17 mouse cellular contexts compared by ENCODE assay signal in genomic region chr17:73203642-73204332, GRCm38 (mm10).
DNase-seq lines count a peak whose midpoint lies in the region; ATAC-seq and TF ChIP-seq lines count a peak whose summit lies in the region.
"Had no signal": no experiment of that assay in that cellular context is flagged by ENCODE, and none has a peak within 500 bp of the region (broad histone marks: within the 10 kb centered on the region; RNA-seq: fewer than 3 reads in every experiment).

No protein-coding gene starts in this region.

- no peak overlapping the region for H3K9ac ChIP-seq in kidney, embryonic 16.5 days (replicated peaks; ENCODE audit: low read length)
- H3K9ac ChIP-seq in heart, embryonic 13.5 days = peak overlapping the region; percentile 34; the same call in 1 of the 2 replicates
- no peak overlapping the region for H3K9ac ChIP-seq in lung, embryonic 15.5 days
- H3K9ac ChIP-seq: forebrain, embryonic 12.5 days; neural tube, embryonic 13.5 days had no signal

- peaks cover 4% of the 10 kb centered on the region for H3K36me3 ChIP-seq in kidney, embryonic 16.5 days (ENCODE audit: insufficient read depth, low read length)
- H3K36me3 ChIP-seq in heart, embryonic 13.5 days = peaks cover 10% of the 10 kb centered on the region
- H3K36me3 ChIP-seq in lung, embryonic 15.5 days = no peaks in the 10 kb centered on the region
- H3K36me3 ChIP-seq: forebrain, embryonic 12.5 days; neural tube, embryonic 13.5 days had no signal

- peaks cover 11% of the 10 kb centered on the region; the same call in 1 of the 2 replicates for H3K4me1 ChIP-seq in kidney, embryonic 16.5 days (ENCODE audit: insufficient read depth, low read length)
- no peaks in the 10 kb centered on the region for H3K4me1 ChIP-seq in cortical plate, adult 2 months (ENCODE audit: control insufficient read depth, insufficient read depth, low read length)
- peaks cover 20% of the 10 kb centered on the region for H3K4me1 ChIP-seq in heart, embryonic 13.5 days
- no peaks in the 10 kb centered on the region; the same call in 1 of the 2 replicates for H3K4me1 ChIP-seq in lung, embryonic 15.5 days
- H3K4me1 ChIP-seq: forebrain, embryonic 12.5 days; midbrain, embryonic 10.5 days; neural tube, embryonic 13.5 days had no signal

- TF ChIP-seq CTCF in cortical plate, adult 2 months (IDR thresholded peaks at IDR 0.05; ENCODE audit: extremely low read depth, insufficient read depth, low read length) = 0 out of 2 replicates have a peak, but pooled peaks have one; percentile 7

- H3K27ac ChIP-seq in kidney, embryonic 16.5 days (ENCODE audit: low read length) = no peak overlapping the region
- no peak overlapping the region for H3K27ac ChIP-seq in cortical plate, adult 2 months (ENCODE audit: insufficient read depth, low read length)
- peak overlapping the region; percentile 76 for H3K27ac ChIP-seq in heart, embryonic 13.5 days (replicated peaks)
- H3K27ac ChIP-seq in lung, embryonic 15.5 days = peak overlapping the region; percentile 12; the same call in 1 of the 2 replicates
- H3K27ac ChIP-seq: forebrain, embryonic 12.5 days; kidney, postnatal 0 days; midbrain, embryonic 10.5 days; neural tube, embryonic 13.5 days had no signal

- ATAC-seq in kidney, embryonic 16.5 days (ENCODE audit: low FRiP score, low TSS enrichment) = no peak
- ATAC-seq in heart, embryonic 13.5 days (ENCODE audit: extremely low read depth, insufficient number of reproducible peaks, low FRiP score, low TSS enrichment) = no peak
- ATAC-seq in lung, embryonic 15.5 days (ENCODE audit: borderline replicate concordance, extremely low read depth, low FRiP score, low TSS enrichment) = no peak

- 87% methylated on average over 15 of the region's 15 CpGs for WGBS in kidney, embryonic 16.5 days
- WGBS in heart, embryonic 13.5 days = 54% methylated on average over 15 of the region's 15 CpGs
- WGBS in lung, embryonic 15.5 days = 62% methylated on average over 15 of the region's 15 CpGs

- no peak for TF ChIP-seq POLR2A in cortical plate, adult 2 months (IDR thresholded peaks at IDR 0.05; ENCODE audit: extremely low read depth, insufficient read depth, low read length)

- DNase-seq in kidney, postnatal 25 days = peak; percentile 14 to 36
- no peak for DNase-seq in urinary bladder, postnatal 4 days (ENCODE audit: low spot score in 2 of 2)
- no peak for DNase-seq in cerebellum, postnatal 10 days
- no peak for DNase-seq in right cerebral cortex, adult 2 months (ENCODE audit: low spot score in 2 of 2)
- DNase-seq: cerebellum, postnatal 14 days; gastrocnemius, postnatal 14 days; layer of hippocampus, adult 9-11 months; right cerebral cortex, postnatal 25 days; thymus, postnatal 25 days had no signal

- no peak overlapping the region for H3K4me3 ChIP-seq in kidney, embryonic 16.5 days (ENCODE audit: low read length)
- no peak overlapping the region for H3K4me3 ChIP-seq in cortical plate, adult 2 months (ENCODE audit: insufficient read depth, low read length)
- H3K4me3 ChIP-seq in heart, embryonic 13.5 days = no peak overlapping the region
- H3K4me3 ChIP-seq in lung, embryonic 15.5 days = no peak overlapping the region
- H3K4me3 ChIP-seq: forebrain, embryonic 12.5 days; midbrain, embryonic 10.5 days; neural tube, embryonic 13.5 days had no signal

- no peaks in the 10 kb centered on the region for H3K27me3 ChIP-seq in kidney, embryonic 16.5 days (ENCODE audit: insufficient read depth, low read length)
- H3K27me3 ChIP-seq in heart, embryonic 13.5 days (replicated peaks) = no peaks in the 10 kb centered on the region
- no peaks in the 10 kb centered on the region for H3K27me3 ChIP-seq in lung, embryonic 15.5 days
- H3K27me3 ChIP-seq: forebrain, embryonic 12.5 days; neural tube, embryonic 13.5 days had no signal

- peaks cover 4% of the 10 kb centered on the region; the same call in 1 of the 2 replicates for H3K9me3 ChIP-seq in kidney, embryonic 16.5 days (ENCODE audit: low read length)
- H3K9me3 ChIP-seq in heart, embryonic 13.5 days = peaks cover 7% of the 10 kb centered on the region; the same call in 1 of the 2 replicates
- H3K9me3 ChIP-seq in lung, embryonic 15.5 days = no peaks in the 10 kb centered on the region
- H3K9me3 ChIP-seq: forebrain, embryonic 12.5 days had no signal

- H3K4me2 ChIP-seq in kidney, embryonic 16.5 days (replicated peaks; ENCODE audit: low read depth, low read length) = no peak overlapping the region
- peak overlapping the region; percentile 9 for H3K4me2 ChIP-seq in heart, embryonic 13.5 days
- H3K4me2 ChIP-seq in lung, embryonic 15.5 days = no peak overlapping the region
- H3K4me2 ChIP-seq: forebrain, embryonic 12.5 days; neural tube, embryonic 13.5 days had no signal

Comparison
In these comparisons a context has a peak if more than half of its experiments do, and no peak if none do; other contexts are left out.
1. DNase-seq: peak in kidney, postnatal 25 days (2 of 2); none in urinary bladder, postnatal 4 days (0 of 2), cerebellum, postnatal 10 days (0 of 2) and right cerebral cortex, adult 2 months (0 of 2).
2. H3K27ac ChIP-seq: peak in heart, embryonic 13.5 days (single experiment) and lung, embryonic 15.5 days (single experiment); none in kidney, embryonic 16.5 days (single experiment) and cortical plate, adult 2 months (single experiment).